Mouse (Mus musculus) lung, embryonic 14.5 days (tissue): ENCODE data around the gene Cideb. TPM values are rescaled to one million over a fixed set of nuclear protein-coding genes. Genes with fewer than 3 reads are reported as not detected.

ENCODE experiments used
- ATAC-seq: fragments of 200-750 bp; cut with Nextera tagmentation; 2 replicates; pipeline ENCODE4 v1.8.0; 2017; ENCODE audit warnings: mild to moderate bottlenecking, moderate TSS enrichment, moderate library complexity; ENCODE audit not compliant: insufficient read depth
- DNase-seq: peaks from one replicate; pipeline ENCODE4 v3.0.0-alpha.2; 2015
- H3K27ac ChIP-seq: fragments of 300-500 bp; sonication (generic); 2 replicates; pipeline ENCODE4 v1.5.1; 2014; ENCODE audit warnings: low read depth, mild to moderate bottlenecking, moderate library complexity
- H3K27me3 ChIP-seq: fragments of 300-500 bp; sonication (generic); 2 replicates; pipeline ENCODE4 v1.6.1; 2014; ENCODE audit warnings: low read length, control low read depth; ENCODE audit not compliant: insufficient read depth
- H3K36me3 ChIP-seq: fragments of 300-500 bp; sonication (generic); 2 replicates; pipeline ENCODE4 v1.6.1; 2014; ENCODE audit warnings: control low read depth; ENCODE audit not compliant: insufficient read depth
- H3K4me1 ChIP-seq: fragments of 300-500 bp; sonication (generic); 2 replicates; pipeline ENCODE4 v1.6.1; 2014; ENCODE audit warnings: antibody characterized with exemption, control low read depth; ENCODE audit not compliant: insufficient read depth
- H3K4me2 ChIP-seq: fragments of 300-500 bp; sonication (generic); 2 replicates; pipeline ENCODE4 v1.6.1; 2014; ENCODE audit warnings: mild to moderate bottlenecking
- H3K4me3 ChIP-seq: fragments of 300-500 bp; sonication (generic); 2 replicates; pipeline ENCODE4 v1.5.1; 2014; ENCODE audit warnings: low read depth, low read length
- H3K9ac ChIP-seq: fragments of 300-500 bp; sonication (generic); 2 replicates; pipeline ENCODE4 v1.6.1; 2014
- H3K9me3 ChIP-seq: fragments of 300-500 bp; sonication (generic); 2 replicates; pipeline ENCODE4 v1.6.1; 2016; ENCODE audit warnings: low read depth, low read length, control low read depth
- CTCF ChIP-seq: IDR thresholded peaks from 2 replicates; pipeline ENCODE4 v1.5.1; 2016; ENCODE audit warnings: antibody characterized with exemption, low read depth
- WGBS: fragments of 180-500 bp; shearing (Covaris S2); extraction: QIAGEN DNeasy Blood & Tissue Kit; methylation state at CpG from one replicate; pipeline ENCODE4 v1.1.7; 2014; 5-methylcytosine and 5-hydroxymethylcytosine counted together
- polyA plus RNA-seq: library from polyadenylated mRNA; unstranded; fragments of >200 nt; fragmentation: Nextera tagmentation; extraction: Ambion mirVana; gene quantifications from 2 replicates; pipeline ENCODE4 v1.2.1, GENCODE M21; 2014

Gene Cideb
- polyA plus RNA-seq, 1 experiment from 2014 or later = 0.36 TPM

GRCm38 (mm10) chr14:55735334-55735733 is 22.9 kb downstream of the Cideb start:
- Histone ChIP-seq H3K27me3 (no peaks in the 10 kb centered on the region), H3K4me2 (no peak overlapping the region), H3K4me1 (no peaks in the 10 kb centered on the region), H3K9me3 (no peaks in the 10 kb centered on the region), H3K27ac (no peak overlapping the region), H3K4me3 (no peak overlapping the region), H3K36me3 (peaks cover 13% of the 10 kb centered on the region), H3K9ac (no peak overlapping the region)
- ATAC-seq (no peak), DNase-seq (no peak)
- 29% methylated on average over 3 of the region's 3 CpGs for WGBS
- no peak for TF ChIP-seq CTCF

DNA sequence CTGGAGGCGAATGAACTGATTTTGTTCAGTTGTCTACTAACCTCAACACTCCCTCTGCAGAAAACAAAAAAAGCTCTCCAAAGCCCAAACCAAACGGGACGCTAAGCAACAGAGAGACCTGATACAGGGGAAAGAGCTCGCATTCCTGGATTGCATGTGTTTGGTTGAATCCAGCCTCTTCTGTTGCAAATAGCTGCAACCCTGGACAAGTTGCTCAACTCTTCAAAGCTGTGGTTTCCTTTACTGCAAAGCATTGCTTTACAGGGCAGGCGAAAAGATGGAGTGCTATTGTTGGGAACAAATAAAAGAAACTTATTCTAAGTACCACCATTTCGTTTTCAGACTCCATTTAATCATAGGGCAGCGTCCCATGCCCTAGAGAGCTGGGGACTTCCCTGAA is 23.4 kb downstream of the Cideb start:
- no peak for TF ChIP-seq CTCF
- Histone ChIP-seq H3K4me3 (no peak overlapping the region), H3K27me3 (no peaks in the 10 kb centered on the region), H3K4me1 (no peaks in the 10 kb centered on the region), H3K9me3 (no peaks in the 10 kb centered on the region), H3K36me3 (peaks cover 9% of the 10 kb centered on the region), H3K4me2 (no peak overlapping the region), H3K9ac (no peak overlapping the region), H3K27ac (no peak overlapping the region)
- 72% methylated on average over 7 of the region's 7 CpGs for WGBS
- no peak for ATAC-seq
- DNase-seq = no peak

DNA sequence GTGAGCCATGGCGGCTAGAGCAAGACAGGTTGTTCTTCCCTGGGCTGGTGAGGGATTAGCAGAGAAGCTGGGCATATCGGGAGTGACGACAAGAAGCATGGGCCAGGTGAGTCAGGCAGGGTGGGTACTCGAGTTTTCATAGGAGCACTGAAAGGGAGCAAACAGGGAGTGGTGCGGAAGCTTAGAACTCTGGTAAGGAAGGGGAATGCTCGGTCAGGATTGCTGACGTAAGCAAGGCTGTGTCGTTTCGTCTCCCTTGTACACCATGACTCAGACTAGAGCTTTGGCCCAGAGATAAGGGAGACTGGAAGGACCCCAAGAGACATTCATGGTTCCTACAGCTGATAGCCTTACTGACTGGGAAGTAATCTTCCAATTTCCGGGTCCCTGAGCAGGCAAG is 24.4 kb downstream of the Cideb start:
- no peaks in the 10 kb centered on the region for H3K9me3 ChIP-seq
- WGBS = 71% methylated on average over 10 of the region's 10 CpGs
- no peaks in the 10 kb centered on the region; the same call in none of the 2 replicates for H3K36me3 ChIP-seq
- ATAC-seq = no peak
- no peak overlapping the region for H3K27ac ChIP-seq
- no peak for DNase-seq
- no peak overlapping the region for H3K4me3 ChIP-seq
- H3K4me2 ChIP-seq = no peak overlapping the region
- no peak for TF ChIP-seq CTCF
- H3K4me1 ChIP-seq = no peaks in the 10 kb centered on the region
- no peak overlapping the region for H3K9ac ChIP-seq
- no peaks in the 10 kb centered on the region for H3K27me3 ChIP-seq

DNA sequence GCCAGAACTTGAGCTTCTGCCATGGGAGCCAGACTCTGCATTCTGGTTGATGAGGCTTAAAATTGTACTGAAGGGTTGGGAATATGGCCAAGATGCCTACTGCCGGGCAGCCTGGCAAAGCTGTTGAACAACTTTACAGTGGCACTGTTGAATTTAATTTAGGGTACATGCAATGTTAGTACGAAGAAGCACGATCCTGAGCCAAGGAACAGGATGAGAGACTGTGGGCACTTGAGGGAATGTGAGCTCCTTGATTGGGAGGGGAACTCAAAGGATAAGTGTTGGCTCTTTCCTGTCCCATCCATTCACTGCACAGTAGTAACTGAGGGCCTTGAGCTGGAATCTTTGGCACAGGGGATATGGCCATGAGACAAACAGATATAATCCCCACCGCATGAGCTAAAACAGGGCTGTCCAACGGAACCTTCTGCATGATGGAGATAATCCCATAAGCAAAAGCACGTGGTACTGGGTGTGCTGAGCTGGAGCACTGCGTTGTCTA is 27.7 kb downstream of the Cideb start:
- DNase-seq = no peak
- Histone ChIP-seq H3K27me3 (no peaks in the 10 kb centered on the region), H3K4me2 (no peak overlapping the region), H3K4me3 (no peak overlapping the region), H3K9ac (no peak overlapping the region), H3K36me3 (no peaks in the 10 kb centered on the region), H3K4me1 (peaks cover 4% of the 10 kb centered on the region; the same call in 1 of the 2 replicates), H3K27ac (no peak overlapping the region), H3K9me3 (no peaks in the 10 kb centered on the region)
- TF ChIP-seq CTCF = no peak
- no peak for ATAC-seq
- WGBS = 83% methylated on average over 7 of the region's 7 CpGs

- H3K9ac ChIP-seq = no peak overlapping the region
- no peaks in the 10 kb centered on the region for H3K9me3 ChIP-seq
- H3K27me3 ChIP-seq = no peaks in the 10 kb centered on the region
- H3K27ac ChIP-seq = no peak overlapping the region
- no peak overlapping the region for H3K4me3 ChIP-seq
- H3K36me3 ChIP-seq = no peaks in the 10 kb centered on the region
- H3K4me1 ChIP-seq = peaks cover 4% of the 10 kb centered on the region; the same call in 1 of the 2 replicates
- H3K4me2 ChIP-seq = no peak overlapping the region
- ATAC-seq (no peak), DNase-seq (no peak)
- TF ChIP-seq CTCF = no peak
- WGBS = 79% methylated on average over 7 of the region's 7 CpGs
These were observed 28.1 kb downstream of the Cideb start for GRCm38 (mm10) chr14:55730116-55730515.

- no peak overlapping the region for H3K4me3 ChIP-seq
- DNase-seq = no peak
- H3K9ac ChIP-seq = no peak overlapping the region
- no peaks in the 10 kb centered on the region for H3K27me3 ChIP-seq
- H3K9me3 ChIP-seq = no peaks in the 10 kb centered on the region
- H3K27ac ChIP-seq = 0 out of 2 replicates have a peak overlapping the region, but pooled peaks have one; percentile 4
- TF ChIP-seq CTCF = no peak
- peaks cover 4% of the 10 kb centered on the region; the same call in 1 of the 2 replicates for H3K4me1 ChIP-seq
- H3K4me2 ChIP-seq = no peak overlapping the region
- WGBS = 51% methylated on average over 8 of the region's 8 CpGs
- ATAC-seq = no peak
- no peaks in the 10 kb centered on the region for H3K36me3 ChIP-seq
These were observed 30.2 kb downstream of the Cideb start for GRCm38 (mm10) chr14:55727889-55728685.

DNA sequence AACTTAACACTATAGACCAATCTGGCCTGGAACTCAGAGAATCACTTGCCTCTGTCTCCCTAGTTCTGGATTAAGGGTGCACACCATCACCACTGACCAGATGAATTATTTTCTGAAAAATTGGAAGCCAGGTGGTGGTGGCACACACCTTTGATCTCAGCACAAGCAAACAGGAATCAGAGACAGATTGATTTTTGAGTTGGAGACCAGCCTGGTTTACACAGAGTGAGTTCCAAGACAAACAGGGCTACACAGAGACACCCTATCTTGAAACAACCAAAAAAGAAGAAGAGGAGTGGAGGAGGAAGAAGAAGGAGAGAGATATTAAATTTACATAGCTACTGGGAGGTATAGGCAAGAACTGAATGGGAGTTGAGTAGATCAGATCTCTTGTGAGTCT is 32.0 kb downstream of the Cideb start:
- no peak for TF ChIP-seq CTCF
- Histone ChIP-seq H3K27ac (no peak overlapping the region), H3K4me2 (no peak overlapping the region), H3K27me3 (no peaks in the 10 kb centered on the region), H3K9ac (no peak overlapping the region), H3K4me3 (no peak overlapping the region), H3K4me1 (peaks cover 4% of the 10 kb centered on the region; the same call in 1 of the 2 replicates), H3K9me3 (no peaks in the 10 kb centered on the region), H3K36me3 (no peaks in the 10 kb centered on the region)
- no peak for ATAC-seq
- DNase-seq = no peak
